Mouse (Mus musculus) lung, adult 2 months (tissue): ENCODE data around the gene Eya4. TPM values are rescaled to one million over a fixed set of nuclear protein-coding genes. Genes with fewer than 3 reads are reported as not detected.

Experiments used
- DNase-seq: peaks from one replicate; pipeline ENCODE4 v3.0.0; 2022
- H3K4me1 ChIP-seq: fragments of 200-500 bp; 2 replicates; pipeline ENCODE4 v1.6.1; 2011; ENCODE audit warnings: low read length; ENCODE audit not compliant: control insufficient read depth, insufficient read depth
- H3K4me3 ChIP-seq: fragments of 200-500 bp; replicated peaks from 2 replicates; pipeline ENCODE3; 2011; ENCODE audit warnings: low read depth, mild to moderate bottlenecking, control low read depth, low read length; ENCODE audit errors: extremely low read depth
- CTCF ChIP-seq: fragments of 200-500 bp; IDR thresholded peaks from 2 replicates; pipeline ENCODE4 v1.5.1; 2011; ENCODE audit warnings: mild to moderate bottlenecking, low read length, control low read depth; ENCODE audit not compliant: insufficient read depth
- POLR2A ChIP-seq: fragments of 200-500 bp; IDR thresholded peaks from 2 replicates; pipeline ENCODE4 v1.6.1; 2011; ENCODE audit warnings: low read depth, mild to moderate bottlenecking, control low read depth, low read length, borderline replicate concordance; ENCODE audit errors: extremely low read depth
- WGBS: fragments of 180-500 bp; shearing (Covaris S2); methylation state at CpG from one replicate; pipeline ENCODE4 v1.1.7; 2018; 5-methylcytosine and 5-hydroxymethylcytosine counted together
- polyA plus RNA-seq: library from polyadenylated mRNA; depleted of rRNA; stranded (reverse); fragments of >200 nt; gene quantifications from 2 replicates; pipeline ENCODE4 v1.2.3, GENCODE M21; 2012

Gene Eya4
- polyA plus RNA-seq, 1 experiment: 0.31 TPM

GRCm38 (mm10) chr10:23060041-23060693 lies 290.4 kb downstream of the Eya4 start:
- WGBS: 48% methylated on average over 5 of the region's 5 CpGs
- H3K4me1 ChIP-seq: no peaks in the 10 kb centered on the region
- no peak overlapping the region for H3K4me3 ChIP-seq
- TF ChIP-seq POLR2A: no peak
- no peak for TF ChIP-seq CTCF
- DNase-seq: no peak

- Histone ChIP-seq H3K4me1 (no peaks in the 10 kb centered on the region; the same call in 1 of the 2 replicates), H3K4me3 (no peak overlapping the region)
- 67% methylated on average over 8 of the region's 8 CpGs for WGBS
- no peak for DNase-seq
- no peak for TF ChIP-seq POLR2A
These were observed 297.1 kb downstream of the Eya4 start for GRCm38 (mm10) chr10:23053379-23053915.
